Mouse (Mus musculus): ENCODE results near the gene Klhdc4. TPM values are rescaled to one million over a fixed set of nuclear protein-coding genes. Genes with fewer than 3 reads are reported as not detected.

The Klhdc4 gene
- polyA plus RNA-seq, 1 experiment from 2014 or later: 50.4 TPM

- H3K4me3 ChIP-seq: no peak overlapping the region
- 94% methylated on average over 2 of the region's 2 CpGs for WGBS
- ATAC-seq (ENCODE audit: low FRiP score, low read depth): no peak
- H3K9ac ChIP-seq (replicated peaks): no peak overlapping the region
- peaks cover 19% of the 10 kb centered on the region for H3K4me1 ChIP-seq
- H3K27ac ChIP-seq (replicated peaks): no peak overlapping the region
- H3K36me3 ChIP-seq: no peaks in the 10 kb centered on the region
- no peaks in the 10 kb centered on the region for H3K27me3 ChIP-seq
- H3K4me2 ChIP-seq (replicated peaks): no peak overlapping the region
- H3K9me3 ChIP-seq: no peaks in the 10 kb centered on the region
These were observed 59.7 kb downstream of the Klhdc4 start for GRCm38 (mm10) chr8:121769621-121770020.

- Histone ChIP-seq H3K9ac (replicated peaks) (no peak overlapping the region), H3K4me1 (peaks cover 19% of the 10 kb centered on the region), H3K4me2 (replicated peaks) (no peak overlapping the region), H3K27me3 (no peaks in the 10 kb centered on the region), H3K36me3 (no peaks in the 10 kb centered on the region), H3K4me3 (no peak overlapping the region), H3K27ac (replicated peaks) (no peak overlapping the region), H3K9me3 (no peaks in the 10 kb centered on the region)
- no peak for ATAC-seq (ENCODE audit: low FRiP score, low read depth)
- WGBS: 55% methylated on average over 3 of the region's 3 CpGs
These were observed 60.3 kb downstream of the Klhdc4 start for GRCm38 (mm10) chr8:121769095-121769494.

GRCm38 (mm10) chr8:121765594-121766138 lies 63.7 kb downstream of the Klhdc4 start:
- H3K27ac ChIP-seq (replicated peaks): no peak overlapping the region
- ATAC-seq (ENCODE audit: low FRiP score, low read depth): no peak
- H3K27me3 ChIP-seq: no peaks in the 10 kb centered on the region
- H3K4me3 ChIP-seq: no peak overlapping the region
- H3K9ac ChIP-seq (replicated peaks): no peak overlapping the region
- H3K9me3 ChIP-seq: no peaks in the 10 kb centered on the region
- peaks cover 14% of the 10 kb centered on the region for H3K4me1 ChIP-seq
- H3K36me3 ChIP-seq: no peaks in the 10 kb centered on the region
- 85% methylated on average over 7 of the region's 7 CpGs for WGBS
- H3K4me2 ChIP-seq (replicated peaks): no peak overlapping the region

GRCm38 (mm10) chr8:121763700-121764013 lies 65.7 kb downstream of the Klhdc4 start:
- 71% methylated on average over 9 of the region's 9 CpGs for WGBS
- Histone ChIP-seq H3K9me3 (no peaks in the 10 kb centered on the region), H3K4me1 (peaks cover 11% of the 10 kb centered on the region; the same call in 1 of the 2 replicates), H3K4me2 (replicated peaks) (no peak overlapping the region), H3K9ac (replicated peaks) (no peak overlapping the region), H3K27ac (replicated peaks) (no peak overlapping the region), H3K4me3 (no peak overlapping the region), H3K36me3 (no peaks in the 10 kb centered on the region), H3K27me3 (0 out of 2 replicates have a peak, but pooled peaks cover 4% of the 10 kb centered on the region)
- no peak for ATAC-seq (ENCODE audit: low FRiP score, low read depth)

- Histone ChIP-seq H3K36me3 (no peaks in the 10 kb centered on the region), H3K4me2 (replicated peaks) (no peak overlapping the region), H3K9me3 (no peaks in the 10 kb centered on the region), H3K9ac (replicated peaks) (no peak overlapping the region), H3K27me3 (0 out of 2 replicates have a peak, but pooled peaks cover 4% of the 10 kb centered on the region), H3K4me3 (no peak overlapping the region), H3K4me1 (peaks cover 11% of the 10 kb centered on the region; the same call in 1 of the 2 replicates), H3K27ac (replicated peaks) (no peak overlapping the region)
- ATAC-seq (ENCODE audit: low FRiP score, low read depth): no peak
- 69% methylated on average over 7 of the region's 7 CpGs for WGBS
These were observed 66.2 kb downstream of the Klhdc4 start for GRCm38 (mm10) chr8:121762999-121763699.

- Histone ChIP-seq H3K4me3 (no peak overlapping the region), H3K27me3 (0 out of 2 replicates have a peak, but pooled peaks cover 4% of the 10 kb centered on the region), H3K27ac (replicated peaks) (no peak overlapping the region), H3K36me3 (no peaks in the 10 kb centered on the region), H3K9ac (replicated peaks) (no peak overlapping the region), H3K4me1 (peaks cover 11% of the 10 kb centered on the region; the same call in 1 of the 2 replicates), H3K4me2 (replicated peaks) (no peak overlapping the region), H3K9me3 (no peaks in the 10 kb centered on the region)
- ATAC-seq (ENCODE audit: low FRiP score, low read depth): no peak
- 27% methylated on average over 10 of the region's 10 CpGs for WGBS
These were observed 67.9 kb downstream of the Klhdc4 start for GRCm38 (mm10) chr8:121761480-121761879.

GRCm38 (mm10) chr8:121760484-121760883 lies 68.9 kb downstream of the Klhdc4 start:
- no peaks in the 10 kb centered on the region for H3K9me3 ChIP-seq
- ATAC-seq (ENCODE audit: low FRiP score, low read depth): no peak
- 75% methylated on average over 7 of the region's 7 CpGs for WGBS
- no peak overlapping the region for H3K4me3 ChIP-seq
- no peaks in the 10 kb centered on the region for H3K36me3 ChIP-seq
- no peak overlapping the region for H3K9ac ChIP-seq (replicated peaks)
- 0 out of 2 replicates have a peak, but pooled peaks cover 4% of the 10 kb centered on the region for H3K27me3 ChIP-seq
- no peak overlapping the region for H3K27ac ChIP-seq (replicated peaks)
- H3K4me2 ChIP-seq (replicated peaks): no peak overlapping the region
- peaks cover 11% of the 10 kb centered on the region; the same call in 1 of the 2 replicates for H3K4me1 ChIP-seq

GRCm38 (mm10) chr8:121758470-121758869 lies 70.9 kb downstream of the Klhdc4 start:
- Histone ChIP-seq H3K27me3 (0 out of 2 replicates have a peak, but pooled peaks cover 7% of the 10 kb centered on the region), H3K36me3 (no peaks in the 10 kb centered on the region), H3K4me1 (peaks cover 11% of the 10 kb centered on the region; the same call in 1 of the 2 replicates), H3K9ac (replicated peaks) (no peak overlapping the region), H3K4me2 (replicated peaks) (no peak overlapping the region), H3K4me3 (no peak overlapping the region), H3K27ac (replicated peaks) (no peak overlapping the region), H3K9me3 (no peaks in the 10 kb centered on the region)
- 81% methylated on average over 12 of the region's 12 CpGs for WGBS
- ATAC-seq (ENCODE audit: low FRiP score, low read depth): no peak

GRCm38 (mm10) chr8:121751407-121751806 lies 78.0 kb downstream of the Klhdc4 start:
- 24% methylated on average over 3 of the region's 3 CpGs for WGBS
- H3K9me3 ChIP-seq: peaks cover 6% of the 10 kb centered on the region
- no peak for ATAC-seq (ENCODE audit: low FRiP score, low read depth)
- peaks cover 14% of the 10 kb centered on the region for H3K27me3 ChIP-seq
- H3K4me2 ChIP-seq (replicated peaks): no peak overlapping the region
- no peak overlapping the region for H3K27ac ChIP-seq (replicated peaks)
- H3K9ac ChIP-seq (replicated peaks): no peak overlapping the region
- no peak overlapping the region for H3K4me3 ChIP-seq
- H3K4me1 ChIP-seq: no peaks in the 10 kb centered on the region
- no peaks in the 10 kb centered on the region for H3K36me3 ChIP-seq

GRCm38 (mm10) chr8:121750512-121750911 lies 78.9 kb downstream of the Klhdc4 start:
- Histone ChIP-seq H3K4me1 (no peaks in the 10 kb centered on the region), H3K27ac (replicated peaks) (no peak overlapping the region), H3K27me3 (peaks cover 14% of the 10 kb centered on the region), H3K9ac (replicated peaks) (no peak overlapping the region), H3K4me2 (replicated peaks) (no peak overlapping the region), H3K36me3 (no peaks in the 10 kb centered on the region), H3K9me3 (peaks cover 6% of the 10 kb centered on the region), H3K4me3 (no peak overlapping the region)
- ATAC-seq (ENCODE audit: low FRiP score, low read depth): no peak
- 38% methylated on average over 3 of the region's 3 CpGs for WGBS

GRCm38 (mm10) chr8:121749501-121749900 lies 79.9 kb downstream of the Klhdc4 start:
- 84% methylated on average over 9 of the region's 9 CpGs for WGBS
- H3K9me3 ChIP-seq: peaks cover 6% of the 10 kb centered on the region
- ATAC-seq (ENCODE audit: low FRiP score, low read depth): no peak
- H3K27me3 ChIP-seq: peaks cover 14% of the 10 kb centered on the region
- no peak overlapping the region for H3K4me2 ChIP-seq (replicated peaks)
- H3K9ac ChIP-seq (replicated peaks): no peak overlapping the region
- H3K4me3 ChIP-seq: no peak overlapping the region
- H3K4me1 ChIP-seq: no peaks in the 10 kb centered on the region
- H3K27ac ChIP-seq (replicated peaks): no peak overlapping the region
- H3K36me3 ChIP-seq: no peaks in the 10 kb centered on the region
